Mouse (Mus musculus): Measurements from ENCODE around the gene Rsad2. TPM values are rescaled to one million over a fixed set of nuclear protein-coding genes. Genes with fewer than 3 reads are reported as not detected.

Rsad2 gene
- polyA plus RNA-seq, 1 experiment from 2014 or later = 0.89 TPM

- Histone ChIP-seq H3K27me3 (ENCODE audit: control insufficient read depth, insufficient read depth, low read length) (no peaks in the 10 kb centered on the region), H3K27ac (replicated peaks) (peak within 1 kb of the TSS; percentile 76), H3K4me1 (replicated peaks; ENCODE audit: control insufficient read depth, insufficient read depth) (no peaks in the 10 kb centered on the region), H3K9me3 (ENCODE audit: control insufficient read depth, low read length) (no peaks in the 10 kb centered on the region), H3K4me3 (ENCODE audit: low read depth, low read length) (peak within 1 kb of the TSS; percentile 74), H3K9ac (ENCODE audit: low read length) (peak within 1 kb of the TSS; percentile 76), H3K36me3 (ENCODE audit: control insufficient read depth, insufficient read depth, low read length) (no peaks in the 10 kb centered on the region), H3K4me2 (replicated peaks; ENCODE audit: low read depth) (peak within 1 kb of the TSS; percentile 97)
- peak; percentile 40 for TF ChIP-seq CTCF (IDR thresholded peaks at IDR 0.05; ENCODE audit: low read depth)
- no peak for TF ChIP-seq EP300 (optimal IDR thresholded peaks at IDR 0.05)
- under 1% methylated on average over 69 of the region's 69 CpGs for WGBS
- DNase-seq (ENCODE audit: low spot score) = peak; percentile 92
- ATAC-seq (ENCODE audit: low FRiP score, low TSS enrichment) = peak; percentile 81
These were observed 13.1 kb upstream of the Rsad2 start, which contains the start of gene Cmpk2 for GRCm38 (mm10) chr12:26469098-26470041. Gene Cmpk2, plus strand, starts transcription at chr12:26469204.

GRCm38 (mm10) chr12:26465600-26465999 is 9.3 kb upstream of the Rsad2 start:
- Histone ChIP-seq H3K4me2 (replicated peaks; ENCODE audit: low read depth) (no peak overlapping the region), H3K27me3 (ENCODE audit: control insufficient read depth, insufficient read depth, low read length) (no peaks in the 10 kb centered on the region), H3K4me3 (ENCODE audit: low read depth, low read length) (no peak overlapping the region), H3K36me3 (ENCODE audit: control insufficient read depth, insufficient read depth, low read length) (no peaks in the 10 kb centered on the region), H3K27ac (replicated peaks) (no peak overlapping the region), H3K9me3 (ENCODE audit: control insufficient read depth, low read length) (no peaks in the 10 kb centered on the region), H3K9ac (ENCODE audit: low read length) (no peak overlapping the region), H3K4me1 (replicated peaks; ENCODE audit: control insufficient read depth, insufficient read depth) (no peaks in the 10 kb centered on the region)
- DNase-seq (ENCODE audit: low spot score) = no peak
- ATAC-seq (ENCODE audit: low FRiP score, low TSS enrichment) = no peak
- WGBS = 56% methylated on average over 5 of the region's 5 CpGs
- TF ChIP-seq CTCF (IDR thresholded peaks at IDR 0.05; ENCODE audit: low read depth) (peak; percentile 41), EP300 (optimal IDR thresholded peaks at IDR 0.05) (no peak)

GRCm38 (mm10) chr12:26460091-26460490 is 3.8 kb upstream of the Rsad2 start:
- no peaks in the 10 kb centered on the region for H3K9me3 ChIP-seq (ENCODE audit: control insufficient read depth, low read length)

GRCm38 (mm10) chr12:26454682-26455081 is 1.6 kb downstream of the Rsad2 start:
- peaks cover 5% of the 10 kb centered on the region for H3K4me1 ChIP-seq (replicated peaks; ENCODE audit: control insufficient read depth, insufficient read depth)
- H3K27ac ChIP-seq (replicated peaks) = no peak overlapping the region
- H3K9me3 ChIP-seq (ENCODE audit: control insufficient read depth, low read length) = no peaks in the 10 kb centered on the region
- H3K4me2 ChIP-seq (replicated peaks; ENCODE audit: low read depth) = no peak overlapping the region
- H3K36me3 ChIP-seq (ENCODE audit: control insufficient read depth, insufficient read depth, low read length) = no peaks in the 10 kb centered on the region
- WGBS = 33% methylated on average over 5 of the region's 5 CpGs
- no peak overlapping the region for H3K9ac ChIP-seq (ENCODE audit: low read length)
- TF ChIP-seq EP300 (optimal IDR thresholded peaks at IDR 0.05) = no peak
- TF ChIP-seq CTCF (IDR thresholded peaks at IDR 0.05; ENCODE audit: low read depth) = no peak
- ATAC-seq (ENCODE audit: low FRiP score, low TSS enrichment) (0 out of 2 replicates have a peak, but pooled peaks have one; percentile 33), DNase-seq (ENCODE audit: low spot score) (no peak)
- H3K4me3 ChIP-seq (ENCODE audit: low read depth, low read length) = no peak overlapping the region
- no peaks in the 10 kb centered on the region for H3K27me3 ChIP-seq (ENCODE audit: control insufficient read depth, insufficient read depth, low read length)

More at GRCm38 (mm10) chr12:26460091-26460490, 3.8 kb upstream of the Rsad2 start:
- Histone ChIP-seq H3K9ac (ENCODE audit: low read length) (no peak overlapping the region), H3K4me1 (replicated peaks; ENCODE audit: control insufficient read depth, insufficient read depth) (peaks cover 5% of the 10 kb centered on the region), H3K27me3 (ENCODE audit: control insufficient read depth, insufficient read depth, low read length) (no peaks in the 10 kb centered on the region), H3K27ac (replicated peaks) (no peak overlapping the region), H3K4me3 (ENCODE audit: low read depth, low read length) (no peak overlapping the region), H3K36me3 (ENCODE audit: control insufficient read depth, insufficient read depth, low read length) (no peaks in the 10 kb centered on the region), H3K4me2 (replicated peaks; ENCODE audit: low read depth) (no peak overlapping the region)
- WGBS = 30% methylated on average over 2 of the region's 2 CpGs
- DNase-seq (ENCODE audit: low spot score) = no peak
- ATAC-seq (ENCODE audit: low FRiP score, low TSS enrichment) = peak; percentile 24; the same call in 1 of the 2 replicates
- TF ChIP-seq EP300 (optimal IDR thresholded peaks at IDR 0.05) = no peak
- no peak for TF ChIP-seq CTCF (IDR thresholded peaks at IDR 0.05; ENCODE audit: low read depth)

- DNase-seq (ENCODE audit: low spot score) (no peak), ATAC-seq (ENCODE audit: low FRiP score, low TSS enrichment) (no peak)
- Histone ChIP-seq H3K27ac (replicated peaks) (no peak overlapping the region), H3K4me2 (replicated peaks; ENCODE audit: low read depth) (no peak overlapping the region), H3K4me3 (ENCODE audit: low read depth, low read length) (no peak overlapping the region), H3K27me3 (ENCODE audit: control insufficient read depth, insufficient read depth, low read length) (no peaks in the 10 kb centered on the region), H3K9me3 (ENCODE audit: control insufficient read depth, low read length) (no peaks in the 10 kb centered on the region), H3K9ac (ENCODE audit: low read length) (no peak overlapping the region), H3K36me3 (ENCODE audit: control insufficient read depth, insufficient read depth, low read length) (no peaks in the 10 kb centered on the region), H3K4me1 (replicated peaks; ENCODE audit: control insufficient read depth, insufficient read depth) (peaks cover 5% of the 10 kb centered on the region)
- WGBS = 67% methylated on average over 4 of the region's 4 CpGs
- TF ChIP-seq CTCF (IDR thresholded peaks at IDR 0.05; ENCODE audit: low read depth) (no peak), EP300 (optimal IDR thresholded peaks at IDR 0.05) (no peak)
These were observed 3.3 kb downstream of the Rsad2 start for GRCm38 (mm10) chr12:26452951-26453350.

GRCm38 (mm10) chr12:26451150-26451549 is 5.1 kb downstream of the Rsad2 start:
- Histone ChIP-seq H3K4me3 (ENCODE audit: low read depth, low read length) (no peak overlapping the region), H3K4me2 (replicated peaks; ENCODE audit: low read depth) (no peak overlapping the region), H3K27me3 (ENCODE audit: control insufficient read depth, insufficient read depth, low read length) (no peaks in the 10 kb centered on the region), H3K4me1 (replicated peaks; ENCODE audit: control insufficient read depth, insufficient read depth) (peaks cover 3% of the 10 kb centered on the region; the same call in 1 of the 2 replicates), H3K9me3 (ENCODE audit: control insufficient read depth, low read length) (no peaks in the 10 kb centered on the region), H3K36me3 (ENCODE audit: control insufficient read depth, insufficient read depth, low read length) (no peaks in the 10 kb centered on the region), H3K27ac (replicated peaks) (no peak overlapping the region), H3K9ac (ENCODE audit: low read length) (no peak overlapping the region)
- 22% methylated on average over 1 of the region's 1 CpGs for WGBS
- no peak for TF ChIP-seq EP300 (optimal IDR thresholded peaks at IDR 0.05)
- no peak for TF ChIP-seq CTCF (IDR thresholded peaks at IDR 0.05; ENCODE audit: low read depth)
- ATAC-seq (ENCODE audit: low FRiP score, low TSS enrichment) (no peak), DNase-seq (ENCODE audit: low spot score) (no peak)

Data from stomach, postnatal 0 days (tissue).